Mouse (Mus musculus): Measurements from ENCODE around the gene Hspa12b. TPM values are rescaled to one million over a fixed set of nuclear protein-coding genes. Genes with fewer than 3 reads are reported as not detected.

Gene Hspa12b
- total RNA-seq, 2 experiments from 2014 or later = 11.7 to 14.8 TPM

GRCm38 (mm10) chr2:131163924-131164323 is 36.8 kb downstream of the Hspa12b start:
- intact Hi-C loops (cut with DNase I) = loop anchor here (5.0 kb wide), 2 partner anchors 67 to 88 kb away; no protein-coding TSS in a partner anchor
- no peak overlapping the region for H3K27ac ChIP-seq
- no peak for DNase-seq
- no peak overlapping the region for H3K4me3 ChIP-seq
- TF ChIP-seq CTCF (IDR thresholded peaks at IDR 0.05) = no peak

GRCm38 (mm10) chr2:131166172-131166571 is 39.1 kb downstream of the Hspa12b start:
- DNase-seq = no peak
- TF ChIP-seq CTCF (IDR thresholded peaks at IDR 0.05) = no peak
- Histone ChIP-seq H3K4me3 (no peak overlapping the region), H3K27ac (no peak overlapping the region)
- intact Hi-C loops (cut with DNase I) = no loop called here

GRCm38 (mm10) chr2:131167984-131168383 is 40.9 kb downstream of the Hspa12b start:
- no peak for TF ChIP-seq CTCF (IDR thresholded peaks at IDR 0.05)
- DNase-seq = no peak
- H3K4me3 ChIP-seq = no peak overlapping the region
- H3K27ac ChIP-seq = no peak overlapping the region
- intact Hi-C loops (cut with DNase I) = no loop called here

- DNase-seq = no peak
- TF ChIP-seq CTCF (IDR thresholded peaks at IDR 0.05) = no peak
- intact Hi-C loops (cut with DNase I) = no loop called here
- no peak overlapping the region for H3K27ac ChIP-seq
- no peak overlapping the region for H3K4me3 ChIP-seq
Observed at GRCm38 (mm10) chr2:131168914-131169313, 41.8 kb downstream of the Hspa12b start.

GRCm38 (mm10) chr2:131170936-131171335 is 43.9 kb downstream of the Hspa12b start:
- DNase-seq = no peak
- TF ChIP-seq CTCF (IDR thresholded peaks at IDR 0.05) = no peak
- H3K4me3 ChIP-seq = peak overlapping the region; percentile 69
- H3K27ac ChIP-seq = peak overlapping the region; percentile 46
- intact Hi-C loops (cut with DNase I) = no loop called here

GRCm38 (mm10) chr2:131171401-131172104 is 44.5 kb downstream of the Hspa12b start:
- DNase-seq = peak; percentile 83
- Histone ChIP-seq H3K4me3 (peak overlapping the region; percentile 69), H3K27ac (peak overlapping the region; percentile 46)
- intact Hi-C loops (cut with DNase I) = no loop called here
- peak; percentile 44 for TF ChIP-seq CTCF (IDR thresholded peaks at IDR 0.05)

GRCm38 (mm10) chr2:131172322-131172721 is 45.2 kb downstream of the Hspa12b start:
- DNase-seq = no peak
- intact Hi-C loops (cut with DNase I) = no loop called here
- TF ChIP-seq CTCF (IDR thresholded peaks at IDR 0.05) = no peak
- H3K27ac ChIP-seq = no peak overlapping the region
- no peak overlapping the region for H3K4me3 ChIP-seq

GRCm38 (mm10) chr2:131174700-131175099 is 47.6 kb downstream of the Hspa12b start:
- Histone ChIP-seq H3K27ac (peak overlapping the region; percentile 35; the same call in 1 of the 2 replicates), H3K4me3 (peak overlapping the region; percentile 75)
- no peak for TF ChIP-seq CTCF (IDR thresholded peaks at IDR 0.05)
- intact Hi-C loops (cut with DNase I) = loop anchor here (5.0 kb wide), 1 partner anchor 38 kb away; no protein-coding TSS in a partner anchor
- peak; percentile 59 for DNase-seq

GRCm38 (mm10) chr2:131175286-131175944 is 48.3 kb downstream of the Hspa12b start:
- TF ChIP-seq CTCF (IDR thresholded peaks at IDR 0.05) = no peak
- Histone ChIP-seq H3K4me3 (no peak overlapping the region), H3K27ac (peak overlapping the region; percentile 35; the same call in 1 of the 2 replicates)
- no peak for DNase-seq
- intact Hi-C loops (cut with DNase I) = loop anchor here (5.0 kb wide), 1 partner anchor 37 kb away; no protein-coding TSS in a partner anchor

- no peak for DNase-seq
- Histone ChIP-seq H3K4me3 (no peak overlapping the region), H3K27ac (no peak overlapping the region)
- intact Hi-C loops (cut with DNase I) = loop anchor here (5.0 kb wide), 1 partner anchor 36 kb away; no protein-coding TSS in a partner anchor
- no peak for TF ChIP-seq CTCF (IDR thresholded peaks at IDR 0.05)
Observed at GRCm38 (mm10) chr2:131175945-131176309, 48.8 kb downstream of the Hspa12b start.

- intact Hi-C loops (cut with DNase I) = loop anchor here (5.0 kb wide), 1 partner anchor 36 kb away; no protein-coding TSS in a partner anchor
- no peak for DNase-seq
- no peak overlapping the region for H3K27ac ChIP-seq
- H3K4me3 ChIP-seq = no peak overlapping the region
- TF ChIP-seq CTCF (IDR thresholded peaks at IDR 0.05) = no peak
Observed at GRCm38 (mm10) chr2:131176491-131176890, 49.4 kb downstream of the Hspa12b start.

GRCm38 (mm10) chr2:131177932-131178331 is 50.9 kb downstream of the Hspa12b start:
- no peak for TF ChIP-seq CTCF (IDR thresholded peaks at IDR 0.05)
- intact Hi-C loops (cut with DNase I) = loop anchor here (5.0 kb wide), 1 partner anchor 34 kb away; no protein-coding TSS in a partner anchor
- DNase-seq = no peak
- Histone ChIP-seq H3K27ac (peak overlapping the region; percentile 85), H3K4me3 (peak overlapping the region; percentile 88)

GRCm38 (mm10) chr2:131178828-131179245 is 51.8 kb downstream of the Hspa12b start:
- peak overlapping the region; percentile 85 for H3K27ac ChIP-seq
- H3K4me3 ChIP-seq = peak overlapping the region; percentile 88
- intact Hi-C loops (cut with DNase I) = loop anchor here (5.0 kb wide), 1 partner anchor 33 kb away; no protein-coding TSS in a partner anchor
- no peak for TF ChIP-seq CTCF (IDR thresholded peaks at IDR 0.05)
- peak; percentile 39 for DNase-seq
